Comparison of ENCODE assay signal across 8 mouse cellular contexts in the genomic region with DNA sequence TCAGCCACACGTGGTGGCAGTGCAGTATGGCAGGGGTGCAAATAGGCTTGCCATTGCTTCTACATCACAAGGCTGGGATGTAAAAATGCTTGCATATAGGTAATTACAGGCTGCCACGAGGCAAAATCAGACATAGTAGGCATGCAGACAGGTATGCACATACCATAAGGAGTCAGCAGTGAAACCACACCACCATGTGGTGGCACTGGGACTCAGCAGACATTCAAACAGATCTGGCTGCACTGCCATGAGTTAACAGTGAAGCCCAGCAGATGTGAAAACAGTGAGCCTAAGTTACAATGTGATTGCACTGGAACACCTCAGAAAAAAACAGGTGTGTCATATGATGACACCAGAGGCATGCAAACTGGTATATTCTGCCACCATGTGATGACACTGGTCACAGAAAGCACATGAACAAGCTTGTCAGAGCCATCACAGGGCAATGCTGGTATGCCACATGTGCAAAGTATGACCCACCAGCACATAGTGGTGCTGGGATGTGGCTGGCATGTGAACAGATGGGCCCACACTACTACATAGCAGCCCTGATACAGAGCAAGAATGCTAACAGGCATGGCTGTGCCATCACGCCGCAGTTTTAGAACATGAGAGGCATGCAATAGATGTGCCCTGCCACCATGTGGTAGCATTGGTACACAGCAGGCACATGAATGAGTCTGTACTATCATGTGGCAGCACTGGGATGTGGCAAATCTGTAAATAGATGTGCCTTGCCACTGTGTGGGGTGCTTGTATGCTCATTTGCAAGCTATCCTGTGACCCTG. TPM values are rescaled to one million over a fixed set of nuclear protein-coding genes. Genes with fewer than 3 reads are reported as not detected.
A peak's percentile ranks its signal among the peaks of the same experiment; 100 is the strongest.
DNase-seq lines count a peak whose midpoint lies in the region; ATAC-seq and TF ChIP-seq lines count a peak whose summit lies in the region.

No protein-coding gene starts in this region.

- H3K27ac ChIP-seq in heart, adult 2 months = no peak overlapping the region
- H3K27ac ChIP-seq in ES-E14 (ENCODE audit: insufficient read depth, low read depth, low read length, poor library complexity, severe bottlenecking) = no peak overlapping the region
- H3K27ac ChIP-seq in midbrain, postnatal 0 days (ENCODE audit: low read depth, low read length) = no peak overlapping the region

- no peaks in the 10 kb centered on the region for H3K79me2 ChIP-seq in heart, adult 2 months (replicated peaks; ENCODE audit: control insufficient read depth, insufficient read depth, low read length)

- no peak overlapping the region for H3K4me3 ChIP-seq in heart, adult 2 months
- H3K4me3 ChIP-seq in ES-E14 (ENCODE audit: insufficient read depth in 1 of 2, low read depth in 1 of 2, low read length in 2 of 2, poor library complexity in 1 of 2, severe bottlenecking in 1 of 2) = no peak overlapping the region
- H3K4me3 ChIP-seq in midbrain, postnatal 0 days (ENCODE audit: low read depth, low read length) = no peak overlapping the region

- peak; percentile 42 for TF ChIP-seq CTCF in heart, adult 2 months (IDR thresholded peaks at IDR 0.05)
- peak; percentile 90 for TF ChIP-seq CTCF in midbrain, postnatal 0 days (IDR thresholded peaks at IDR 0.05)

- no peak overlapping the region for H3K9ac ChIP-seq in heart, adult 2 months (ENCODE audit: low read depth, low read length)
- no peak overlapping the region for H3K9ac ChIP-seq in ES-E14 (ENCODE audit: insufficient read depth, low read depth, low read length, poor library complexity, severe bottlenecking)
- H3K9ac ChIP-seq in midbrain, postnatal 0 days (replicated peaks; ENCODE audit: low read length, poor library complexity, severe bottlenecking) = no peak overlapping the region

- ATAC-seq in hematopoietic stem cell, adult 5-6 weeks (replicated peaks in 1 of 2; ENCODE audit: insufficient read depth in 1 of 2, low FRiP score in 2 of 2, low TSS enrichment in 1 of 2, low read depth in 1 of 2, poor library complexity in 2 of 2, severe bottlenecking in 2 of 2) = peak; percentile 83
- peak; percentile 77 for ATAC-seq in midbrain, postnatal 0 days (ENCODE audit: low FRiP score)
- ATAC-seq in inflammation-experienced regulatory T-cells, adult 6 months = no peak

- TF ChIP-seq EP300 in heart, adult 2 months (IDR thresholded peaks at IDR 0.05; ENCODE audit: insufficient read depth, low read depth, low read length) = no peak

- no peak overlapping the region for H3K4me2 ChIP-seq in midbrain, postnatal 0 days (ENCODE audit: low read depth, low read length, poor library complexity, severe bottlenecking)

- no peak for DNase-seq in heart, adult 2 months
- no peak for DNase-seq in heart, postnatal 36 days
- no peak for DNase-seq in ES-E14 (ENCODE audit: low read depth, low spot score)
- peak; percentile 77 to 80 for DNase-seq in cerebellum, postnatal 14 days
- DNase-seq in layer of hippocampus, postnatal 14 days (ENCODE audit: low spot score in 2 of 2) = peak; percentile 81 to 87
- peak; percentile 80 for DNase-seq in midbrain, postnatal 0 days (ENCODE audit: low spot score)

- no peak for TF ChIP-seq POLR2A in heart, adult 2 months (IDR thresholded peaks at IDR 0.05; ENCODE audit: insufficient read depth, low read depth, low read length)

- intact Hi-C loops in heart, adult 2 months (cut with DNase I) = loop anchor here (10.0 kb wide), 1 partner anchor 63 kb away; no protein-coding TSS in a partner anchor
- intact Hi-C loops in heart, postnatal 36 days (cut with DNase I) = no loop called here

- H3K4me1 ChIP-seq in heart, adult 2 months (ENCODE audit: control insufficient read depth, insufficient read depth, low read length) = no peaks in the 10 kb centered on the region
- H3K4me1 ChIP-seq in ES-E14 (ENCODE audit: control insufficient read depth in 2 of 2, insufficient read depth in 2 of 2, low read length in 2 of 2, poor library complexity in 1 of 2) = no peaks in the 10 kb centered on the region
- H3K4me1 ChIP-seq in midbrain, postnatal 0 days (ENCODE audit: insufficient read depth, low read length) = no peaks in the 10 kb centered on the region

- in situ Hi-C loops in ES-E14 (cut with MboI; ENCODE audit: low sequenced_read_pairs in 2 of 2, unreplicated experiment in 2 of 2) = no loop called here

- no peaks in the 10 kb centered on the region for H3K27me3 ChIP-seq in heart, adult 2 months (ENCODE audit: control insufficient read depth, insufficient read depth, low read length)
- no peaks in the 10 kb centered on the region for H3K27me3 ChIP-seq in midbrain, postnatal 0 days (ENCODE audit: insufficient read depth, low read length)

- no peaks in the 10 kb centered on the region for H3K36me3 ChIP-seq in heart, adult 2 months (ENCODE audit: control insufficient read depth, insufficient read depth, low read length)
- H3K36me3 ChIP-seq in ES-E14 (ENCODE audit: control insufficient read depth, insufficient read depth, low read length, poor library complexity, severe bottlenecking) = no peaks in the 10 kb centered on the region
- H3K36me3 ChIP-seq in midbrain, postnatal 0 days (ENCODE audit: insufficient read depth, low read length) = no peaks in the 10 kb centered on the region

- H3K9me3 ChIP-seq in ES-E14 (ENCODE audit: control insufficient read depth, insufficient read depth, low read depth, low read length) = no peaks in the 10 kb centered on the region
- no peaks in the 10 kb centered on the region for H3K9me3 ChIP-seq in midbrain, postnatal 0 days (ENCODE audit: low read length)

- 47% methylated on average over 4 of the region's 4 CpGs for WGBS in heart, adult 2 months
- WGBS in midbrain, postnatal 0 days = 45% methylated on average over 4 of the region's 4 CpGs

TF ChIP-seq in ES-E14, 5 proteins besides CTCF, POLR2A, EP300 and RAD21:
- TF ChIP-seq CHD2 (IDR thresholded peaks at IDR 0.05; ENCODE audit: low read depth, low read length) = no peak
- no peak for TF ChIP-seq HCFC1 (IDR thresholded peaks at IDR 0.05; ENCODE audit: borderline replicate concordance, insufficient read depth, low read length)
- TF ChIP-seq ZC3H11A (IDR thresholded peaks at IDR 0.05; ENCODE audit: borderline replicate concordance, low read depth, low read length) = peak; percentile 9; the same call in 1 of the 2 replicates
- TF ChIP-seq MAFK (IDR thresholded peaks at IDR 0.05; ENCODE audit: insufficient read depth, low read depth, low read length) = no peak

RNA-seq across cellular contexts. Expression of a gene that starts 30.7 kb away (rescaled TPM):
- total RNA-seq in heart, adult 2 months (2021) = not detected
- 0.61 and 1.4 TPM in 2 replicates for polyA plus RNA-seq in heart, adult 2 months (2012; rRNA removed)
- under 1 TPM; 0.25 to 0.41 TPM for total RNA-seq in heart, postnatal 36 days (2021)
- total RNA-seq in ES-E14 (2012; rRNA removed) = not detected in 2 replicates
- total RNA-seq in hematopoietic stem cell, adult 5-6 weeks (2017) = not detected in 2 replicates
- total RNA-seq in layer of hippocampus, postnatal 14 days (2021) = 10 to 100 TPM; 11.2 to 11.5 TPM
- total RNA-seq in midbrain, postnatal 0 days (2014; rRNA removed) = 2.2 and 4.4 TPM in 2 replicates
- 4.1 and 4.5 TPM in 2 replicates for polyA plus RNA-seq in midbrain, postnatal 0 days (2015; fragmentation: Nextera tagmentation; extraction: Ambion mirVana)
- under 1 TPM in 2 of 3 experiments, not detected in 1; 0.32 to 0.83 TPM for polyA plus RNA-seq in inflammation-experienced regulatory T-cells, adult 6 months (2017; shearing (Covaris generic))

RNA-seq across cellular contexts. Expression of a gene that starts 56.6 kb away (rescaled TPM):
- total RNA-seq in heart, adult 2 months (2021) = 10 to 100 TPM; 10.2 to 10.3 TPM
- polyA plus RNA-seq in heart, adult 2 months (2012; rRNA removed) = 2.6 and 5.1 TPM in 2 replicates
- total RNA-seq in heart, postnatal 36 days (2021) = 10 to 100 TPM in 1 of 2 experiments, 1 to 10 TPM in 1; 10.0 to 10.7 TPM
- total RNA-seq in ES-E14 (2012; rRNA removed) = 21.6 and 25.7 TPM in 2 replicates
- total RNA-seq in hematopoietic stem cell, adult 5-6 weeks (2017) = 38.2 and 42.5 TPM in 2 replicates
- total RNA-seq in layer of hippocampus, postnatal 14 days (2021) = 10 to 100 TPM; 25.3 to 27.1 TPM
- total RNA-seq in midbrain, postnatal 0 days (2014; rRNA removed) = 17.8 and 27.3 TPM in 2 replicates
- polyA plus RNA-seq in midbrain, postnatal 0 days (2015; fragmentation: Nextera tagmentation; extraction: Ambion mirVana) = 21.5 and 21.6 TPM in 2 replicates
- polyA plus RNA-seq in inflammation-experienced regulatory T-cells, adult 6 months (2017; shearing (Covaris generic)) = 10 to 100 TPM; 31.8 to 38.7 (median 33.4) TPM

Comparison
In these comparisons a context has a peak if more than half of its experiments do, and no peak if none do; other contexts are left out.
1. DNase-seq: peak in cerebellum, postnatal 14 days (2 of 2), layer of hippocampus, postnatal 14 days (2 of 2) and midbrain, postnatal 0 days (single experiment); none in heart, adult 2 months (0 of 2), heart, postnatal 36 days (0 of 2) and ES-E14 (single experiment).